Comparison of ENCODE assay signal across 29 mouse cellular contexts in genomic region chr4:41021094-41021493, GRCm38 (mm10). TPM values are rescaled to one million over a fixed set of nuclear protein-coding genes. Genes with fewer than 3 reads are reported as not detected.
DNase-seq lines count a peak whose midpoint lies in the region; TF ChIP-seq lines count a peak whose summit lies in the region.
"Had no signal": no experiment of that assay in that cellular context is flagged by ENCODE, and none has a peak within 500 bp of the region (broad histone marks: within the 10 kb centered on the region; RNA-seq: fewer than 3 reads in every experiment).

No protein-coding gene starts in this region.

- H3K27ac ChIP-seq in gastrocnemius, adult 2 months, result no peak overlapping the region
- H3K27ac ChIP-seq in layer of hippocampus, adult 2 months, result no peak overlapping the region
- H3K27ac ChIP-seq in testis, adult 2 months (ENCODE audit: control insufficient read depth, insufficient read depth, low read depth, low read length), result 0 out of 2 replicates have a peak overlapping the region, but pooled peaks have one; percentile 39
- H3K27ac ChIP-seq: forebrain, embryonic 10.5 days; limb, embryonic 15.5 days; midbrain, embryonic 12.5 days had no signal

- peaks cover 3% of the 10 kb centered on the region for H3K36me3 ChIP-seq in testis, adult 2 months (ENCODE audit: control insufficient read depth, insufficient read depth, low read length)

- no peaks in the 10 kb centered on the region; the same call in 1 of the 2 replicates for H3K4me1 ChIP-seq in testis, adult 2 months (ENCODE audit: control insufficient read depth, insufficient read depth, low read length)
- H3K4me1 ChIP-seq: forebrain, embryonic 10.5 days; limb, embryonic 15.5 days; midbrain, embryonic 12.5 days had no signal

- no peak overlapping the region for H3K4me3 ChIP-seq in gastrocnemius, adult 2 months
- no peak overlapping the region for H3K4me3 ChIP-seq in layer of hippocampus, adult 2 months
- no peak overlapping the region for H3K4me3 ChIP-seq in testis, adult 2 months (ENCODE audit: control insufficient read depth, low read depth, low read length)
- H3K4me3 ChIP-seq: forebrain, embryonic 10.5 days; limb, embryonic 15.5 days; midbrain, embryonic 12.5 days had no signal

- TF ChIP-seq CTCF in gastrocnemius, adult 2 months (IDR thresholded peaks at IDR 0.05), result peak; percentile 53
- peak; percentile 59 for TF ChIP-seq CTCF in layer of hippocampus, adult 2 months (conservative IDR thresholded peaks at IDR 0.05)
- TF ChIP-seq CTCF in testis, adult 2 months (IDR thresholded peaks at IDR 0.05; ENCODE audit: control insufficient read depth, insufficient read depth, insufficient replicate concordance, low read depth, low read length), result no peak

- TF ChIP-seq POLR2A in testis, adult 2 months (IDR thresholded peaks at IDR 0.05; ENCODE audit: control insufficient read depth, low read depth, low read length), result no peak

- no peaks in the 10 kb centered on the region for H3K27me3 ChIP-seq in testis, adult 2 months (ENCODE audit: control insufficient read depth, insufficient read depth, low read length)
- H3K27me3 ChIP-seq: CH12.LX; limb, embryonic 15.5 days; midbrain, embryonic 12.5 days had no signal

- no peak for DNase-seq in gastrocnemius, adult 2 months
- no peak for DNase-seq in gastrocnemius, postnatal 10 days
- no peak for DNase-seq in layer of hippocampus, adult 2 months (ENCODE audit: low spot score in 2 of 2)
- no peak for DNase-seq in layer of hippocampus, adult 9-10 months (ENCODE audit: low spot score)
- DNase-seq in testis, postnatal 14 days (ENCODE audit: low spot score), result no peak
- no peak for DNase-seq in embryo, embryonic 11 days
- DNase-seq in frontal cortex, postnatal 25 days (ENCODE audit: low spot score in 2 of 2), result no peak
- DNase-seq: adrenal gland, postnatal 36 days; cerebellum, adult 11 months; cerebellum, adult 9-11 months; gastrocnemius, postnatal 36 days; kidney, adult 8-10 months; kidney, postnatal 14 days; left cerebral cortex, postnatal 4 days; lung, adult 18-20 months; spleen, adult 18-20 months; thymus, postnatal 25 days had no signal

- intact Hi-C loops in gastrocnemius, adult 2 months (cut with DNase I), result no loop called here

RNA-seq across cellular contexts. Expression of gene Aqp7, which starts 26.8 kb away (rescaled TPM):
- total RNA-seq in gastrocnemius, adult 2 months (2021), result 10 to 100 TPM in 1 of 2 experiments, 1 to 10 TPM in 1; 9.3 to 11.2 TPM
- 10 to 100 TPM; 10.6 to 11.4 TPM for total RNA-seq in gastrocnemius, postnatal 10 days (2021)
- under 1 TPM in 1 of 2 experiments, not detected in 1; 0.28 TPM for total RNA-seq in layer of hippocampus, adult 2 months (2021)
- polyA plus RNA-seq in testis, adult 2 months (2012; rRNA removed), result 174 and 180 TPM in 2 replicates
- total RNA-seq: CH12.LX; common myeloid progenitor, adult 5-6 weeks; layer of hippocampus, adult 8-10 months; left cerebral cortex, postnatal 4 days; megakaryocyte, adult 5-6 weeks had no signal
- polyA plus RNA-seq: embryonic facial prominence, embryonic 11.5 days; forebrain, embryonic 16.5 days; hindbrain, embryonic 11.5 days; midbrain, embryonic 12.5 days; neural tube, embryonic 11.5 days had no signal

RNA-seq across cellular contexts. Expression of gene Nfx1, which starts 50.4 kb away (rescaled TPM):
- 10 to 100 TPM; 22.6 to 22.7 TPM for total RNA-seq in gastrocnemius, adult 2 months (2021)
- 10 to 100 TPM; 23.9 to 33.3 TPM for total RNA-seq in gastrocnemius, postnatal 10 days (2021)
- total RNA-seq in layer of hippocampus, adult 2 months (2021), result 10 to 100 TPM; 72.0 to 77.1 TPM
- 28.2 and 29.5 TPM in 2 replicates for polyA plus RNA-seq in testis, adult 2 months (2012; rRNA removed)

Comparison
In these comparisons a context has a peak if more than half of its experiments do, and no peak if none do; other contexts are left out.
1. RNA of gene Aqp7, which starts 26.8 kb away (total RNA-seq): 10.6 to 11.4 TPM in gastrocnemius, postnatal 10 days and 9.3 to 11.2 TPM in gastrocnemius, adult 2 months; 0.28 TPM in layer of hippocampus, adult 2 months; every median in the first group is over 4 times any median in the second.